Mouse (Mus musculus) adrenal gland, postnatal 4 days (tissue): ENCODE results near the gene Usp53. TPM values are rescaled to one million over a fixed set of nuclear protein-coding genes. Genes with fewer than 3 reads are reported as not detected.

Experiments used
- DNase-seq, 2 experiments: peaks; one replicate each; pipeline ENCODE4 v3.0.0; 2021 to 2022; ENCODE audit warnings: low spot score in 2 of 2, mixed read lengths in 2 of 2
- microRNA-seq: library from miRNA; unstranded; fragments of <30 nt; microRNA quantifications from one replicate; pipeline ENCODE4 v1.2.0, GENCODE M21; 2021
- total RNA-seq, 2 experiments: library from RNA; stranded (reverse); gene quantifications; 2 replicates each; pipeline ENCODE4 v1.2.3; 2021

Gene Usp53
- total RNA-seq, 2 experiments from 2014 or later = 28.8 to 34.1 TPM

DNA sequence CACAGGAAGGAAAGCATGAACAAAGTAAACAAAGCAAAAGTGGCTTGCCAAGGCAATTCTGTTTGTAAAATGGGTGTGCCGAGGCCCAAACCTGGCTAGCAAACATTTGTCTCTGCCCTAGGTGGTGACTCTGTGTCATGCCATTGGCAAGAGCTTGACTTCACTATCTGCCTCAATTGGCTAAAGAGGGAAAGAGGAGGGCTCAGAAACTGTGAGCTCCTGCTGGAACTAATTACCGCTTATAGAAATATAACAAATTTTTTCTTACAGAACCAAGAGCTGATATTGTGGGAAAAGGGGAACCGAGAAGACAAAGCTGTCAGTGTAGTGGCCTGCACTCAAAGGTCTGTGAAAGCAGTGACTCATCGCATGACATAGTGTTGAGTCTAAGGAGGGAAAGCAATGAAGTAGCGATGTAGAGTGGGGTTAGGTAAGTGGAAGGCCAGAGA, 95.9 kb downstream of the Usp53 start:
- DNase-seq = no peak

DNA sequence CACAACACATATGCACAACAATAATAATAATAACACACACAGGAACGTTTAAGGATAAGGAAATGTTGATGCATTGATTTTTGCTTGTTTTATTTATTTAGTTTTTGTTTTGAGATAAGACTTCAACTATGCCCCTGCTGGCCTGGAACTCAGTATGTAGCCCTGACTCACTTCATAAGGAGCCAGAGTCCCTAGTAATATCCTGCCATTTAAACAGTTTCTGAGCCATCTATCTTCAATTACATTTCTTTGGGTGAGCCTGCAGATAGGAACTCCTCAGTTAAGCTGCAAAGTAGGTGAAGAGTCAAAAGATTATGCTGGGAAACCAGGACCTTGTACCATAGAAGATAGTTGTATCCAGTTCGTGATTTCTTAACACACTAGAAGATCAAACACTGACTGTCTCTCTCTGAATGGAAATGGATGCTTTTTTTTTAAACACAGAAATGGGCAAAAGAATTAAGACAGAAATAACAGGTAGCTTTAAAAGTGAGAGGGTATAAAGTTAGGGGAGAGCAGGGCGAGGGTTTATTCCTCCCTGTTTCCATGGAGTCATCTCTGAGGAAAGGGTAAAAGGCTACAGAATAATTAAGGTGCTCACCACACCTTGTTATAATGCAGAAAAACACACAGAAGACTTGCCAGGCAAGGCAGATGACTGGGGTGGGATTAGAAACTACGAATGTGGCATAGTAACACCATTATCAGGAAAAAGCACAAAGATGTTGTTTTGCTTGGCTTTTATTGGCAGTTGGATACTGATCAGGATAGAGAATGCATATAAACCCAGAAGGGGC, 96.6 kb downstream of the Usp53 start:
- DNase-seq = no peak

Small RNA genes lying within 50 kb of the gene (microRNA-seq; reads per million reads assigned to microRNA genes)
- not detected for gene Gm22066

Other genes starting within 250 kb of the Usp53 start
- 1 to 10 TPM in 1 of 2 experiments, not detected in 1; 6.1 TPM for gene Fabp2, start 89.4 kb downstream of the Usp53 start, total RNA-seq
- not detected for gene Gm10959, start 65.2 kb downstream of the Usp53 start, total RNA-seq
- gene 1810037I17Rik, start 60.3 kb downstream of the Usp53 start, total RNA-seq = 10 to 100 TPM; 58.1 to 67.2 TPM
- 10 to 100 TPM in 1 of 2 experiments, 1 to 10 TPM in 1; 6.6 to 19.0 TPM for gene Myoz2, start 50.5 kb upstream of the Usp53 start, total RNA-seq